Mouse (Mus musculus): ENCODE measurements around the gene Cntnap4.

GRCm38 (mm10) chr8:112569471-112570141 lies at the start of gene Cntnap4:
- TF ChIP-seq POLR2A (IDR thresholded peaks at IDR 0.05; ENCODE audit: insufficient read depth, low read length) (no peak), CTCF (IDR thresholded peaks at IDR 0.05; ENCODE audit: low read depth, low read length) (no peak), EP300 (IDR thresholded peaks at IDR 0.05; ENCODE audit: insufficient read depth, low read depth, low read length) (no peak)
